Mouse (Mus musculus): Measurements from ENCODE around the gene Amotl1.

The Amotl1 gene

DNA sequence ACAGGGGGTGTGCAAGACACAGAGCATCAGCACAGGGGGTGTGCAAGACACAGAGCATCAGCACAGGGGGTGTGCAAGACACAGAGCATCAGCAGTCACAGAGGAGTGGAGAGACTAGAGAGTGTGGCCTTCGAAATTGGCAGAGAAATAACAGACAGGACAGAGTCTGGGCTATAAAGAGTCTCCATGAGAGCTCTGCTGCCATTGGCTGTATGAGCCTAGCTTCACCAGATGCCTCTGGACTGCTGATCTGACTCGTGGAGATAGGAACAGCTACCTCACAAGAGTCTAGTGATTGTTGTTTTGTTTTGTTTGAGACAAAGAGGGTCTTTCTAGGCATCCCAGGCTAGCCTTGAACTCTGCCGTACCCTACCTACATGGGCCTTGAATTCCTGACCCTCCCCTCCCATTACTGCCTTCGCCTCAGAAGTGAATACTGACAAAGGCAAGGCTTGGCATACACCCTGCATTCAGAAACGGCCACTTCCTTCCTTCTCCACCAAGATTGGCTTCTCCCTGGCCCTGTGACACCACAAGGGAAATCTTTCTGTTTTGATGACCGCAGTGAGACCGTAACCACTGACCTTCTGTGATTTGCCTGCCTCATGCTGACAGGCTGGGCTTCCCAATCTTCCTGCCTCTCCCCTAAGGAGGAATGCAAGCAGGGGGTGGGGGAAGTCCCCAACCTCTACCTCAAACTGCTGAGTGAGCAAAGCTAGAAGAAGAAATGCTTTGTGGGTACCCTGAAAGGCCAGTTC lies 3.4 kb downstream of the Amotl1 start:
- no peak for DNase-seq (ENCODE audit: low spot score)

GRCm38 (mm10) chr9:14636244-14636643 lies 8.6 kb downstream of the Amotl1 start:
- no peak for DNase-seq (ENCODE audit: low spot score)

GRCm38 (mm10) chr9:14635551-14635950 lies 9.3 kb downstream of the Amotl1 start:
- no peak for DNase-seq (ENCODE audit: low spot score)

DNA sequence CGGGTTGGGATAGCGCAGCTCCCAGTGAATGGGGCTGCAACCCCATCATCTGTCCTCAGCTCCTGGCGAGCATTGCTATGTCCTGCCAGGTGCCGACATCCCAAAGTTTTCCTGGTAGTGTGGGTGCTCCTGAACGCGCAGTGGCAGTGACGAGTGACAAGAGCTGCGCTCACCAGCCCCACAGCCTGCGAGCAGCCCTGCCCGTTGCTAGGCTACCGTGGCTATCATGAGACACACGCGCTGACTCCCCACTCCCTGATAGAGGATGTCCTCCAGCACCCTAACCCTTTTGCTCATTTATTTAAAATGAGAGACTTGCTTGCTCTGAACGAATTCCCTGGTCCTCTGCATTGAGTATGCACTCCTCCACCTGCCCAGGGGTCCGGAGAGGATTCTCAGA lies 10.7 kb downstream of the Amotl1 start:
- no peak for DNase-seq (ENCODE audit: low spot score)

DNA sequence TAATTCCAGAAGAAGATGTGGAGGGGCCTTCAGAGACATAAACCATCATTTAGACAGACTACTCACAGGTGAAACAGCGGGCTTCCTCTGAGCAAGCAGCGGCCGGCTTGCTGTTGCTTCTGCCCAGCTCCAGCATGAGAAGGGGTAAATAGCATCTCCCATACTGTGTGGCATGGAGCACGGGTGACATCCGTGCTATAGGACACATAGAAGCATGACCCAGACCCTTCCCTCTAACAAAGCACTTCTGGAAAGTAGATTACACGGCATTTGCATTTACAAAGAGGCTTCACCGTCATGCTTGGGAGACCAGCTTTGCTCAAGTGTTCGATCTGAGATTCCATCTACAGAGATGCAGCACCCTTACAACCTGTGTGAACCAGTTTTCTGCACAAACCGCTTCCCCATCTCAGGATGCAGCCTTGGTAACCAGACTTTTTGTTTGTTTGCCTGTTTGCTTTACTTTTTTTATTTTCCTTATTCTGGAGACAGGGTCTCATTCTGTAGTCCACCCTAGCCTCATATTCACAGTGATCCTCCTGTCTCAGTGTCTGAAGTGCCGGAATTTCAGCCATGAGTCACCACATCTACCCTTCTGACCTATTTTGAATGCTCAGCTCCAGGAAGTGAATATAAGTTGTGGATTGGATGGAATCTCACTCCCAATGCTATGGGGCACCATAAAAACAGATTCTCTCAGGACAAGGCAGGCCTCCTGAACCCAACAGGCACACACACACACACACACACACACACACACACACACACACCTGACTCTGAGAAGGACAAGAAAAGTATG lies 12.3 kb downstream of the Amotl1 start:
- DNase-seq (ENCODE audit: low spot score), result no peak

GRCm38 (mm10) chr9:14631729-14632128 lies 13.1 kb downstream of the Amotl1 start:
- DNase-seq (ENCODE audit: low spot score), result peak; percentile 49

DNA sequence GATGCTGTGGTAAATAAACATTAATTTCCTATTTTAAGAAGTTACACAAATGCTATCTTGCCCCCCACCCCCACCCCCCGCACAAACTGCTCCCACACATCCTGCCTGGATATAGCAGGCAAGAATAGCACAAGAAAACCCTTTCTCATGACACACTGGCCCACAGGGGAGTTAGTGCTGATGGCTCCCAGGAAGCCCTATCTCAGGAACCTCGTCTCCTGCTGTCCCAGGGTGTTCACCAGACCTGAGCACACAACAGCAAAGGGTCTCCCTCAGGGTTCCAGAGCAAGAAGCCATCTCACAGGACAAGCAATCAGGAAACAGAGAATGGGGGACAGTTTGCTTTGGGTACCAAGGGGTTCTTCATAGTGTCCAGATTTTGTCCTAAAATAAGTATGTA lies 17.3 kb downstream of the Amotl1 start:
- DNase-seq (ENCODE audit: low spot score), result no peak

- no peak for DNase-seq (ENCODE audit: low spot score)
These were observed 18.9 kb downstream of the Amotl1 start for GRCm38 (mm10) chr9:14625961-14626360.

GRCm38 (mm10) chr9:14625024-14625423 lies 19.8 kb downstream of the Amotl1 start:
- no peak for DNase-seq (ENCODE audit: low spot score)

DNA sequence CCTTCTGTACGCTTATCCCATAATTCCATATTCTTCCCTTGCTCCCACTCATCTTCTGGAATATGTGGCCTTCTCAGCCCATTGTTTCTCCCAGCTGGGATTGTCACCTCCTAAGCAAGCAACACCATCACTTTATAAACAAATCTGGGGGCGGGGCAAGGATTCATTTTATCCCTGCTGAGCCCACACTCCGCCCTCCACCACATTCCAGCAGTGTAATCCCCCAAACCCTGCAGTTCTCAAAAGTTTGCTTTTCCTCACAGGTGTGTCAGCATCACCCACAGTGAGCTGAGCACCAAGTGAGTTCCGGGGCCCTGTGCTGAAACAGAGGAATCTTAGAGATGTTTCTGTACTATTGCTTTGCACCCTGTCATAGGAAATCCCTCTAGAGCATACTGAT lies 20.9 kb downstream of the Amotl1 start:
- DNase-seq (ENCODE audit: low spot score), result no peak

DNA sequence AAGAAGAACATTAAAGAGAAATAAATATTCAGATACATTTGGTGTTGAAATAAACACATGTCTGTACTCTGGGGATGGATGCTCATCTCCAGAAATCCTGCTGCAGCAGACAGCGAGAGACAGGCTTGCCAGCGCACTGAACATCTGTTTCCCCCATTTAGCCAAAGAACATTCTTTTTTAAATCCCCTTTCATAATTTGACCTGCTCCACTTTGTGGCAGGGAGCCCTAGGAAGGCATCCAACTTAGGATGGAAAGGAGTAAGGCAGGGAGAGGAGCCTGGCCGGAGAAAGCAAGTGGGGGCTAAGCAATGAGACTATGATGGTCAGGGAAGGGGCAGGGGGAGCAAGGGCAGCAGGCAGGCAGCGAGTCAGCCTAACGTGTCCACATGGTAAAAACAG lies 21.6 kb downstream of the Amotl1 start:
- no peak for DNase-seq (ENCODE audit: low spot score)

DNA sequence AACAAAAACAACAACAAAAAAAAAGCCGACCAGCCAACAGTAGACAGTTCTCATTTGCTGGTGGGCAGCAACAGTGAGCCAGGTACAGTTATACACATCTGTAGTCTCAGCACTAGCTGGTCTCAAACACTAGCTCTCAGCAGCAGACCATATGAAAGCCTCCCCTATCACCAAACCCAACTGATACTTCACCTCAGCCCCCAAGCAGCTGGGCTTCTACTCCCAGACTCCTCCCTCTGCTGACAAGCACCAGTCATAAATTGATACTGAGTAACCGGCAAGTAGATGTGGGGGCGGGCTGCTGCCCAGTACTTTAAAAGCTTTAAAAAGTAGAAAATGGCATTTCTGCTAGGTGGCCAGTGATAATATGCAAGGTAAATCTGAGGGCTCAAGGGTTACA lies 22.0 kb downstream of the Amotl1 start:
- no peak for DNase-seq (ENCODE audit: low spot score)

GRCm38 (mm10) chr9:14620107-14620506 lies 24.7 kb downstream of the Amotl1 start:
- no peak for DNase-seq (ENCODE audit: low spot score)

- peak; percentile 78 for DNase-seq (ENCODE audit: low spot score)
These were observed 29.6 kb downstream of the Amotl1 start for GRCm38 (mm10) chr9:14614931-14615880.

DNA sequence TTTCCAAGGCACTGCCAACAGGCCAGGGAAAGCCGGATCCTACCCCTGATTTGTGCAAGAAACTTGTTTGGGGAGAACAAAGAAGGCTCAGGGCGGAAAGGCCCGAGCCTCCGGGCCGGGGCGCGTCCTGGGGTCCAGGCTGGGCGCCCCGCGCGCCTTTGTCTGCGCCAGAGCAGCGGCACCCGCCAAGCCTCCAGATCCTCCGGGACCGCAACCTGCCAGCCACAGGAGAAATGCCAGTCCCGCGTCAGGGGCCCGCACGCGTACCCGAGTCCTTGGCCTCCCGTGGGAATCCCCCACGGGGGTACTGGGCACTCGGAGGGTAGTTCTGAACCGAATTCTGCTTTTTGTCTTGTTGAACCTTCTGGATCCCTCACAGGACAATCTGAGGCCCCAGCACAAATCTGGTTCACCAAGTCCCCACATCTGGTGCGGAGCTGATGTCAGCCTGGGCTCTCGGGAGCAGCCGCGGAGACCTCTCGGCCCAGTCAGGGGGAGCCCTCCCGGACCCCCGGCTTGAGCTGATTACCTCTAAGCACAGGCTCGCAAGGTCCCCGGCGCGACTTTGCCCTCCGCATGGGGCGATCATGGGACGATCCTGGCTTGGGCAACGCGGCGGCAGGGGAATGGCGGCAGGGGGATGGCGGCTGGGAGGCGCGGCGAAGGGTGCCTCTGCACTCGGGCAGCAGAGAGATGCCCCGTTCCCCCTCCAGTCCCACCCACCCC lies 30.5 kb downstream of the Amotl1 start:
- DNase-seq (ENCODE audit: low spot score), result peak; percentile 66

GRCm38 (mm10) chr9:14613308-14614204 lies 31.3 kb downstream of the Amotl1 start:
- DNase-seq (ENCODE audit: low spot score), result peak; percentile 30

DNA sequence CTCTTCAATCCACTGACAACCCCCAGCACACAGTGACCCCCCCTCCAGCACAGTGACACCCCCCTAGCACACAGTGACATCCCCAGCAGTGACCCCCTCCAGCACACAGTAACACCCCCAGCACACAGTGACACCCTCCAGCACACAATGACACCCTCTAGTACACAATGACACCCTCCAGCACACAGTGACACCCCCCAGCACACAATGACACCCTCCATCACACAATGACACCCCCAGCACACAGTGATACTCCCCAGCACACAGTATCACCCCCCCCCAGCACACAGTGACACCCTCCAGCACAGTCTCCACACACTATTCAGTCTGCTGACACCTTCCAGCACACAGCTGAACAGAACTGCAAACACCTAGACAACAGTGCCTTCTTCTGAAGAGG lies 32.3 kb downstream of the Amotl1 start:
- DNase-seq (ENCODE audit: low spot score), result no peak

DNA sequence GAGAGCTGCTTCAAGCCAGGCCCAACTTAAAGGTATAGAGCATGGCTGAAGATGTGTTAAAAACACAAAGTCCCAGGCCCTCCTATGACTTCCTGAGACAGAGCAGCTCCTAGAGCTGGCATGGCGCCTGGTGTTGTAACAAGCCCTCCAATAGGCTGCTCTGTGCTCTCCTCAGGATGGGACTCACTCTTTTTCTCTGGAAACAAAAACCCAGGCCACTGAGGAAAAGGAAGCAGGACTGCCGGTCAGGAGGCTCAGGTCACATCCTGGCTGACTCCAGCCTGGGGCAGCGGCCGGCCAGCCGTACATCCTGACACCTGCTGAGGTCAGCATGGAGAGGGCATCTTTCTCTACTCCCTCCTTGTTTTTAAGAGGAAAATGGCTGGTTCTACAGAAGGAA lies 36.3 kb downstream of the Amotl1 start:
- DNase-seq (ENCODE audit: low spot score), result no peak

DNA sequence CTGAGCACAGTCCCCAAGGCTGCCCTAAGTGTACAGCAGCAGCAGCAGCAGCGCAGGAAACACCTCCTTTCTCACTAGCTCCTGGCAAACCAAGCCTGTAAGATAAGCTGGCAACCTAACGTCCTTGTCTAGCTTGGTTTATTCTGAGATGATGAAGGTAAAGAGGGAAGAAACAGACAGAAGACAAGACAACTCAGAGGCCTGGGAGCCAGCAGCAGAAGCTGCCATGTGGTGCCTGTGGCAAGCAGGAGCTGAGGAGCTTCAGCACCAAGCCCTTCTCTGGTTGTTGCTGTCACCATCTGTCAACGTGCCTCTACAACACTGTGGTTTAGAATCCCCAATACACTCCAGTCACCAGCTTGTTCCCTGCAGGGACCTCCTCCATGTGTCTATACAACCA lies 37.4 kb downstream of the Amotl1 start:
- no peak for DNase-seq (ENCODE audit: low spot score)

GRCm38 (mm10) chr9:14605992-14606391 lies 38.9 kb downstream of the Amotl1 start:
- DNase-seq (ENCODE audit: low spot score), result no peak

GRCm38 (mm10) chr9:14604363-14604762 lies 40.5 kb downstream of the Amotl1 start:
- DNase-seq (ENCODE audit: low spot score), result no peak
